Mouse (Mus musculus): ENCODE results near the gene Bicra. TPM values are rescaled to one million over a fixed set of nuclear protein-coding genes. Genes with fewer than 3 reads are reported as not detected.

The Bicra gene
- polyA plus RNA-seq, 1 experiment from 2014 or later, result 4.7 TPM

DNA sequence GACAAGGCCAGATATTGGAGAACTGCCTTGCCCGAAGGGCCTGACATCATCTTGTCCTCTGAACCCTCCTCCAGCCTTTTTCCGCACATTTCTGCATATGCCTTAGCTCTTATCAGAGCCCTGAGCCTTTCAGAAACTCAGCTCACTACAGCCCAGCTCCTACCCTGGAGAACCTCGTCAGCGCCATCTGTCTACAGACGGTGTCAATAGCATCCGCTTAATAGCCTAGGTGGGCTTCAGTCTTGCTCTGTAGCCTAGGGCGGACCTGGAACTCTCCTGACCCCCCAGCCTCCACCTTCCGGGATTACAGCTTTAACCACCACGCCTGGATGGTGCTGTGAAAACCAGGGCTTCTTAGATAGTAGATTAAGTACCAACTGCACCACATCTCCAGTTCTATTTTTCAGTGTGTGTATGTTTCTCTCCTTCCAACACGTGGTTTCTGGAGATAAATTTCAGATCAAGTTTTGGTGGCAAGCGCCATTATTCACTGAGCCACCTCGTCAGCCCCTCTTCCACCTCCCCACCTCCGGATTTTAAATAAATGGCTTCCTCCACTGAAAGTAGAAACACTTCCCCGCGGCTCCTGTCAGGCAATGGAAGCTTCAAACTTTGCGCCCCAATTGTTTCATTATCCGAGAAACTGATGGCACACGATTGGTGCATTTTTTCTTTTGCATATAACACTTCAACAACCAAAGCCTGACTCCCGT is 4.3 kb upstream of the Bicra start:
- Histone ChIP-seq H3K9ac (ENCODE audit: low read length) (peak overlapping the region; percentile 83), H3K27me3 (ENCODE audit: control insufficient read depth, insufficient read depth, low read length) (no peaks in the 10 kb centered on the region), H3K4me3 (ENCODE audit: low read length) (peak overlapping the region; percentile 79), H3K36me3 (ENCODE audit: control insufficient read depth, insufficient read depth) (no peaks in the 10 kb centered on the region), H3K9me3 (replicated peaks; ENCODE audit: control insufficient read depth, low read length) (no peaks in the 10 kb centered on the region), H3K4me2 (ENCODE audit: low read depth, low read length) (peak overlapping the region; percentile 90), H3K27ac (ENCODE audit: low read length) (peak overlapping the region; percentile 95), H3K4me1 (ENCODE audit: control insufficient read depth, insufficient read depth, low read length) (peaks cover 20% of the 10 kb centered on the region)
- peak; percentile 11; the same call in 1 of the 2 replicates for ATAC-seq (replicated peaks; ENCODE audit: extremely low read depth, insufficient read depth, low FRiP score)
- 3% methylated on average over 19 of the region's 19 CpGs for WGBS

DNA sequence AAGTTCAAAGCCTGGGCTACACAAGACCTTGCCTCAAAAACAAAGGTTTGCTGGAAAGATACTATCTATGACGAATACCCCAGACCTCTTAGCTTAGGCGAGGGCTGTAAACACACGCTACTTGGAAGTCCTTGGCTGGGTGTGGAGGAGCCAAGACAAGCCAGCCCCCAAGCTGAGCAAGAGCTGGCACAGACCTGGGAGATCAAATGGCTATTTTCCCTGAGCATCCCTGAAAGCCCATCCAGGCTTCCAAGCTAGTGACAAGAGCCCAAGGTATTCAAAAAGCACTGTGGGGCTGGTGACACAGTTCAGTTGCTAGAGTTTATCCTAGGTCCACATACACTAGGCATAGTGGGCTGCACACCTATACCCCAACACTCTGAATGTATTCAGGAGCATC is 2.9 kb upstream of the Bicra start:
- Histone ChIP-seq H3K9ac (ENCODE audit: low read length) (no peak overlapping the region), H3K4me2 (ENCODE audit: low read depth, low read length) (no peak overlapping the region), H3K9me3 (replicated peaks; ENCODE audit: control insufficient read depth, low read length) (no peaks in the 10 kb centered on the region), H3K27me3 (ENCODE audit: control insufficient read depth, insufficient read depth, low read length) (no peaks in the 10 kb centered on the region), H3K4me3 (ENCODE audit: low read length) (no peak overlapping the region), H3K36me3 (ENCODE audit: control insufficient read depth, insufficient read depth) (no peaks in the 10 kb centered on the region), H3K4me1 (ENCODE audit: control insufficient read depth, insufficient read depth, low read length) (peaks cover 27% of the 10 kb centered on the region), H3K27ac (ENCODE audit: low read length) (no peak overlapping the region)
- no peak for ATAC-seq (replicated peaks; ENCODE audit: extremely low read depth, insufficient read depth, low FRiP score)
- 86% methylated on average over 3 of the region's 3 CpGs for WGBS

DNA sequence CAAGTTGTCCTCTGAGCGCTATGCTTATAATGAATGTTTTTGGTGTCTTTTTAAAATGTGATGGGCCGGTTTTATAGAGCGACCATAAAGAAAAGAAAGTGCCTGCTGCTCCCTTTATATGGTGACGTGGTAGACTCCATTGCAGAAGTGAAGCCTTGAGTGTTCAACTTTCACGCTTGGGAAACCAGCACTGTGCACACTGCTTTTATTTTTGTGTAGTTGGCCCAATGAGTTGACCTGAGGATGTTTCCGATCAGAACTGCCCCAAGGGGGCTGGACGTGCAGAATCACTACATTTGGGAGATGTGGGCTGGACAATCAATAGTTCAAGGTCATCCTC is 1.8 kb upstream of the Bicra start:
- Histone ChIP-seq H3K27me3 (ENCODE audit: control insufficient read depth, insufficient read depth, low read length) (no peaks in the 10 kb centered on the region), H3K36me3 (ENCODE audit: control insufficient read depth, insufficient read depth) (no peaks in the 10 kb centered on the region), H3K4me3 (ENCODE audit: low read length) (peak overlapping the region; percentile 67), H3K9ac (ENCODE audit: low read length) (peak overlapping the region; percentile 72), H3K4me2 (ENCODE audit: low read depth, low read length) (peak overlapping the region; percentile 67), H3K9me3 (replicated peaks; ENCODE audit: control insufficient read depth, low read length) (no peaks in the 10 kb centered on the region), H3K27ac (ENCODE audit: low read length) (no peak overlapping the region; the same call in 1 of the 2 replicates), H3K4me1 (ENCODE audit: control insufficient read depth, insufficient read depth, low read length) (peaks cover 35% of the 10 kb centered on the region)
- ATAC-seq (replicated peaks; ENCODE audit: extremely low read depth, insufficient read depth, low FRiP score), result no peak
- 77% methylated on average over 7 of the region's 7 CpGs for WGBS

DNA sequence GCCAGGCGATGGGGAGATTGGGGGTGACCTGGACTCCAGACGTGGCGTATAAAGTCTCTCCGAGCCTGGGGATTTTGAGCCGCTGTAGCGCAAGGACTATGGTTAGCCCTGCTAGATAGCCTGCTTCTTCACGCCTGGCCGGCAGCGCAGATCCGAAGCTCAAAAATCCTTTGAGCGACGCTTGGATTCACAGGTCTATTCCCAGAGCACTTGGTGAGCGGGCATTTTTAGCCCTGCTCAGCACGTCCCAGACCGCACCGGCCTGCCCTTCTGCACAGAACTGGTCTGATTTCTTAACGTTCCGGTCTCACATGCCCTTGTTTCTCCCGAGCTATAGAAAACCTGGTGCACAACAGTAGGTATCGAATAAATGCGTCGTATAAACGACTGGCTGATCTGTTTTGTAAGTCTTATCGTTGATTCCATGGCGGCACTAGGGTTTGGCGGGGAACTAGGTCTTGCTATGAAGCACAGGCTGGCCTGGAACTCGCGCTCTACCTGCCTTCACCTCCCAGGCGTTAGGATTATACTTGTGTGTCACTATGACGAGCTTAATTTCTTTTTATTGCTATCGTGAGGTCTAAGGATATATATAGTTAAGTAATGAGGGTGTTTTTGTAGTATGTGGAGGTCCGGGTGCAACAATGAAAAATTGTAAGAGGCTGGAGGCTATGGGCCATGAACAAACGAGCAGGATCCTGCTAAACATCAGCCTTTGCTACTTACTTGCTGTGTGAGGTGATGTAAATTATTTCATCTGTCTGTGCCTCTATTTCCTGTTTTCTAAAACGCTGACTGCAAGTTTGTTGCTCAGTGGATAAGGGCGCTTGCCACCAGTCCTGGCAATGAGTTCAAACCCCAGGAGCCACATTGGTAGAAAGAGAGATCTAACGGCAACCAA is 1.2 kb upstream of the Bicra start:
- Histone ChIP-seq H3K36me3 (ENCODE audit: control insufficient read depth, insufficient read depth) (no peaks in the 10 kb centered on the region), H3K4me2 (ENCODE audit: low read depth, low read length) (peak overlapping the region; percentile 67), H3K9ac (ENCODE audit: low read length) (peak overlapping the region; percentile 72), H3K27me3 (ENCODE audit: control insufficient read depth, insufficient read depth, low read length) (no peaks in the 10 kb centered on the region), H3K27ac (ENCODE audit: low read length) (peak overlapping the region; percentile 73), H3K4me1 (ENCODE audit: control insufficient read depth, insufficient read depth, low read length) (peaks cover 38% of the 10 kb centered on the region), H3K9me3 (replicated peaks; ENCODE audit: control insufficient read depth, low read length) (no peaks in the 10 kb centered on the region), H3K4me3 (ENCODE audit: low read length) (peak overlapping the region; percentile 67)
- WGBS, result 7% methylated on average over 36 of the region's 36 CpGs
- ATAC-seq (replicated peaks; ENCODE audit: extremely low read depth, insufficient read depth, low FRiP score), result no peak

DNA sequence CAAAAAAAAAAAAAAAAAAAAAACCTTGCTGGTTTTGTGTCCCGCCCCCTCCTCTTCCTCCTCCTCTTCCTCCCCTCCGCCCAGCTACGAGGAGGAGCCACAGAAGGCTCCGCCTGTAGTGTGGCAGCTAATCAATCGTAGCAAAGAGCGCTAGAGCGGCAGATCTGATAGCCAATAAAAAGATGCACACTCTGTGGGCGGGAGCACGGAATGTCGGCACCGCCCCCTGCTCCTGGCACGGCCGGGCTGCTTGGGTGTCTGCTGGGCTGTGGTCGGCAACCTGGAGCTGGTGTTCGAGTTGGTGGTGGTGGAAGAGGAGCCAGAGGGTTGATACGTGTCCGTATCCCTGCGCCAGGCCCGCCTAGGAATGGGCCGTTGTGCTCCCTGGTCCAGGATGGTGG is 443 bp upstream of the Bicra start:
- Histone ChIP-seq H3K9me3 (replicated peaks; ENCODE audit: control insufficient read depth, low read length) (no peaks in the 10 kb centered on the region), H3K9ac (ENCODE audit: low read length) (peak overlapping the region; percentile 87), H3K36me3 (ENCODE audit: control insufficient read depth, insufficient read depth) (no peaks in the 10 kb centered on the region), H3K4me1 (ENCODE audit: control insufficient read depth, insufficient read depth, low read length) (peaks cover 41% of the 10 kb centered on the region), H3K27ac (ENCODE audit: low read length) (peak overlapping the region; percentile 87), H3K4me2 (ENCODE audit: low read depth, low read length) (peak overlapping the region; percentile 83), H3K27me3 (ENCODE audit: control insufficient read depth, insufficient read depth, low read length) (no peaks in the 10 kb centered on the region), H3K4me3 (ENCODE audit: low read length) (peak overlapping the region; percentile 67)
- WGBS, result 0% methylated on average over 20 of the region's 20 CpGs
- ATAC-seq (replicated peaks; ENCODE audit: extremely low read depth, insufficient read depth, low FRiP score), result peak; percentile 80

DNA sequence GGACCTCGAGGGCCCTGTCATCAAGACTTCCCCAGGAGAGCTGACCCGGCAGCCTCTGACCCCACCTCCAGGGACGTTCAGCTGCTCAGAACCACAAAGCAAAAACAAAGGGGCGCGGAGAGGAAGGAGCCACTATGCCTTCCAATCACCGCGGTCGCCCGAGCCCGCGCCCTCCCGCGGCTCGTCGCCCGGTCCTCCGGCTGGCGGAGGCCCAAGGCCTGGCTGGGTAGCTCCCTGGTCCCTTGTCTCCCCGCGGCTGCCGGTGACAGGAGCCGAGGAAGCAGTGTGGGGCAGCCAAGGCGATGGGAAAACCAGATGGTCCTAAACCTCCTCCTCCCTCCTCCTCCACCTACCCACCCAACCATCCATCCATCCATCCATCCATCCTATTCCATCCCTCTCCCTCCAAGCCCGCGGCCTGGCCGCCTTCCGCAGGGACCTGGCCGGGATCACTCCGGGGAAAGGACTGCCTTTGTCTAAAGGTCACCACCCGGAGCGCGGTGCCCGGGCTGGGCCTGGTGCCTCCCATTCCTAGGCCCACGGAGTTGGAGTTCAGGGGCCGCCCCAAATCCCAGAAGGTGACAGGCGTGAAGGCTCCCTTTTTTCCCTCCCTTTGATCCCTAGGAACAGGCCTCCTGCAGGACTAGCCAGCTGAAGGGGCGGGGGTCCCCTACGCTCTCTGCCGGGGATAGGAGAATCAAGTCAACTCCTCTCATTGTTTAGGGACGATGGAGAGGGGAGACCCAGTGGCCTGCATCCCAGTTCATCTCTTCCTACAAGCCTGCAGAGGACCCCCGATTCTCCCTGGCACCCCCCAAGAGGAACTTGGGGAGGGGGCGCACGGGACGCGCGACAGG is 1.0 kb downstream of the Bicra start:
- H3K9me3 ChIP-seq (replicated peaks; ENCODE audit: control insufficient read depth, low read length), result no peaks in the 10 kb centered on the region
- no peaks in the 10 kb centered on the region for H3K36me3 ChIP-seq (ENCODE audit: control insufficient read depth, insufficient read depth)
- H3K27ac ChIP-seq (ENCODE audit: low read length), result peak overlapping the region; percentile 87
- H3K4me2 ChIP-seq (ENCODE audit: low read depth, low read length), result peak overlapping the region; percentile 83
- peaks cover 41% of the 10 kb centered on the region for H3K4me1 ChIP-seq (ENCODE audit: control insufficient read depth, insufficient read depth, low read length)
- ATAC-seq (replicated peaks; ENCODE audit: extremely low read depth, insufficient read depth, low FRiP score), result peak; percentile 4
- H3K9ac ChIP-seq (ENCODE audit: low read length), result peak overlapping the region; percentile 87
- H3K4me3 ChIP-seq (ENCODE audit: low read length), result peak overlapping the region; percentile 67
- WGBS, result under 1% methylated on average over 46 of the region's 46 CpGs
- H3K27me3 ChIP-seq (ENCODE audit: control insufficient read depth, insufficient read depth, low read length), result no peaks in the 10 kb centered on the region

DNA sequence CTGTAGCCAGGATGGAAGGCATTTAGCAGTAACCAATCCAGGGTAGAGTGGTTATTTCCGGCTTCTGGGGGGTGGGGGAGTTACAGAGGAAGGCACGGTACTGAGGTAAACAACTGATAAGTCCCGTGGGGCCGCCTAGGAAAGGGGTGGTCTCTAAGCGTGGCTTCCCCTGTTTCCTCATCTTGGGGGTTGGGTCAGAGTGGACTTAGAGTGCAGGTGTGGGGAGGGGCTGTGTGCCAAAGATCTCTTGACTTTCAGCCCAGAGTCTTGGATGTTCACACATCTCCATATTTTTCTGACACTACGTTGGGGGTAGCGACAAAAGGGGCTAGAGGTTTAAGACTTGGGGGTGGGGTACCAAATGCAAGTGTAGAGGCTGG is 1.6 kb downstream of the Bicra start:
- peaks cover 39% of the 10 kb centered on the region for H3K4me1 ChIP-seq (ENCODE audit: control insufficient read depth, insufficient read depth, low read length)
- peak; percentile 24 for ATAC-seq (replicated peaks; ENCODE audit: extremely low read depth, insufficient read depth, low FRiP score)
- no peaks in the 10 kb centered on the region for H3K9me3 ChIP-seq (replicated peaks; ENCODE audit: control insufficient read depth, low read length)
- peak overlapping the region; percentile 83 for H3K4me2 ChIP-seq (ENCODE audit: low read depth, low read length)
- H3K9ac ChIP-seq (ENCODE audit: low read length), result peak overlapping the region; percentile 87
- H3K27ac ChIP-seq (ENCODE audit: low read length), result peak overlapping the region; percentile 87
- no peaks in the 10 kb centered on the region for H3K27me3 ChIP-seq (ENCODE audit: control insufficient read depth, insufficient read depth, low read length)
- H3K36me3 ChIP-seq (ENCODE audit: control insufficient read depth, insufficient read depth), result no peaks in the 10 kb centered on the region
- H3K4me3 ChIP-seq (ENCODE audit: low read length), result peak overlapping the region; percentile 67
- WGBS, result 2% methylated on average over 7 of the region's 7 CpGs

DNA sequence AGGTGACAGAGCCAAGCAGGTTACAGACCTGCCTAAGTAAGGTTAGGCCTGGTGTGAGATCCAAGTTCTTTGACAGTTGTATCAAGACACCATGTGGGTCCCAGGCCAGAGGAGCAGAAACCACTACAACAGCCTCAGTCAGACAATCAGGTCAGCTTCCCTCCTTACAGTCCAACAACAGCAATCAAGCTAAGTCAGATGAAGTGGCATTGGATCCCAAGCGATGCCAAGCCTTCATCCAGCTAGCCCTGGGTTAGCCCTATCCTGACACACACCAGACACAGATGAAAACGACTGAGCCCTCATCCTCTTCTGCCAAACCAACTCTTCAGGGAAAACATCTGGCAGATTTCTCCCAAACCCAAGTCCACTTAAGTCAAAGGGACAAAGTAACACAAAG is 2.2 kb downstream of the Bicra start:
- Histone ChIP-seq H3K36me3 (ENCODE audit: control insufficient read depth, insufficient read depth) (no peaks in the 10 kb centered on the region), H3K27me3 (ENCODE audit: control insufficient read depth, insufficient read depth, low read length) (no peaks in the 10 kb centered on the region), H3K9me3 (replicated peaks; ENCODE audit: control insufficient read depth, low read length) (no peaks in the 10 kb centered on the region), H3K4me1 (ENCODE audit: control insufficient read depth, insufficient read depth, low read length) (peaks cover 39% of the 10 kb centered on the region), H3K4me2 (ENCODE audit: low read depth, low read length) (peak overlapping the region; percentile 83), H3K4me3 (ENCODE audit: low read length) (peak overlapping the region; percentile 67), H3K9ac (ENCODE audit: low read length) (no peak overlapping the region; the same call in 1 of the 2 replicates), H3K27ac (ENCODE audit: low read length) (peak overlapping the region; percentile 87)
- WGBS, result 44% methylated on average over 2 of the region's 2 CpGs
- no peak for ATAC-seq (replicated peaks; ENCODE audit: extremely low read depth, insufficient read depth, low FRiP score)

Data from heart, embryonic 16.5 days (tissue).